Mouse (Mus musculus) inflammation-experienced regulatory T-cells, adult 16 weeks (primary cell): ENCODE results near the gene Frmpd1. TPM values are rescaled to one million over a fixed set of nuclear protein-coding genes. Genes with fewer than 3 reads are reported as not detected.

ENCODE experiments used
- polyA plus RNA-seq: library from polyadenylated mRNA; unstranded; fragments of 100-300 nt; shearing (Covaris generic); gene quantifications from one replicate; pipeline ENCODE4 v1.2.1, GENCODE M21; 2017

Gene Frmpd1
- not detected for polyA plus RNA-seq

GRCm38 (mm10) chr4:45184521-45185330 is at the start of gene Frmpd1:
Gene Frmpd1 (plus strand): TSS chr4:45184875.

GRCm38 (mm10) chr4:45296662-45297564 is 112.2 kb downstream of the Frmpd1 start, which contains the start of gene Trmt10b:
Gene Trmt10b (plus strand): TSS chr4:45297127.

Other genes with a start within 250 kb of the Frmpd1 start
- gene Grhpr, start 203.5 kb upstream of the Frmpd1 start, polyA plus RNA-seq, result 34.7 TPM
- gene Zbtb5, start 172.5 kb upstream of the Frmpd1 start, polyA plus RNA-seq, result 15.7 TPM
- gene Polr1e, start 166.3 kb upstream of the Frmpd1 start, polyA plus RNA-seq, result 61.3 TPM
- 2.7 TPM for gene Fbxo10, start 100.3 kb upstream of the Frmpd1 start, polyA plus RNA-seq
- gene Tomm5, start 76.8 kb upstream of the Frmpd1 start, polyA plus RNA-seq, result 165 TPM
- 22.8 TPM for gene Trmt10b, start 112.3 kb downstream of the Frmpd1 start, polyA plus RNA-seq
- 2.9 TPM for gene Dcaf10, start 157.2 kb downstream of the Frmpd1 start, polyA plus RNA-seq
- 117 TPM for gene Exosc3, start 157.9 kb downstream of the Frmpd1 start, polyA plus RNA-seq
- 29.9 TPM for gene Slc25a51, start 223.9 kb downstream of the Frmpd1 start, polyA plus RNA-seq